Mouse (Mus musculus): Measurements from ENCODE around the gene Gm20696. TPM values are rescaled to one million over a fixed set of nuclear protein-coding genes. Genes with fewer than 3 reads are reported as not detected.

Gene Gm20696
- polyA plus RNA-seq, 1 experiment from 2014 or later = 3.0 TPM

DNA sequence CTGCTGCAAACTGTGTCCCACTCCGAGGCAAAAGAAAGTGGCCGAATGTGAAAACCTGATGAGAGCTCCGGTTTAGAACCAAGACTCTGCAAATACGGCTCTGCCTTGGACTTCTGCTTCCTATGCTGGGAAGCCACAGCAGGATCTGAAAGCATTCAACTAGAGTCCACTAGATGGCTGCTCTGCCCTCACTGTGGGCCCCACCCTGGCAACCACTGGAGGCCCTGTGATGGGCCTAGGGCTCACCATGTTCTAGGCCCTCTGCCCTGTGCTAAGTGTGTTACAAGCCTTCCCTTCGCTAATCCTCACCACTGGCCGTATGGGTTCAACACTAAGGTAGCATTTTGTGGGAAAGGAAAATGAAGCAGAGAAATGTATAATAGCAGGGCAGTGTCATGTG is 164.3 kb downstream of the Gm20696 start:
- H3K27me3 ChIP-seq (replicated peaks) = no peaks in the 10 kb centered on the region
- no peak overlapping the region for H3K27ac ChIP-seq
- H3K4me1 ChIP-seq = peaks cover 32% of the 10 kb centered on the region
- no peak overlapping the region for H3K9ac ChIP-seq
- H3K9me3 ChIP-seq (replicated peaks) = no peaks in the 10 kb centered on the region
- WGBS (ENCODE audit: insufficient replicate concordance) = 77% methylated on average over 6 of the region's 6 CpGs
- no peak overlapping the region for H3K4me2 ChIP-seq
- peaks cover 23% of the 10 kb centered on the region for H3K36me3 ChIP-seq
- ATAC-seq = peak; percentile 32; the same call in 1 of the 2 replicates
- no peak overlapping the region for H3K4me3 ChIP-seq

DNA sequence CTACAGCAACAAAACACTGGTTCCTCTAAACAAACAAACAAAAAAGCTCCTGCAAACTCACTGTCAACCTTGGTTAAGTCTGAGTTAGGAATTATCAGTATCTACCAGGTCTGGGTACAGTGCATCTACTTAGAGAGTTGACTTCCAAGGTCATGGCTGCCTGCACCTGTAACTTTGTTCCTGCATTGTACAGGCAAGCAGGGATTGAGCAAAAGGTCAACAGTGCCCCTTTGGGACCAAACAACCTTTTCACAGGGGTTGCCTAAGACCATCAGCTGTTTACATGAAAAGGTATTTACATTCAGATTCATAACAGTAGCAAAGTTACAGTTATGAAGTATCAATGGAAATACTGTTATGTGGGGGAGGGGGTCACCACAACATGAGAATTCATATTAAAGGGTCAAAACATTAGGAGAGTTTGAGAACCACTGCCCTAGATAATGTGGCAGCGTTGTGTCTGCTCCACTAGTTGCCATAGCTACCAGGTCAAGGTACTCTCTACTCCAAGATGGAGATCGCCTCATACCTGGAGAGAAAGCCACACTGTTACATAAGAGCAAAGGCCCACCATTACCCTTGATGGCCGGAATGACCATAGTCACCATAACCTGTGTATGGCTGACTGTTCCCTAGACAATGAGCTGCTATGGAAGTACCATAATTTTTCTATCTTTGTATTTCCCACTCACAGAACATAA is 165.9 kb downstream of the Gm20696 start:
- 72% methylated on average over 3 of the region's 3 CpGs for WGBS (ENCODE audit: insufficient replicate concordance)
- H3K36me3 ChIP-seq = peaks cover 13% of the 10 kb centered on the region
- H3K9ac ChIP-seq = no peak overlapping the region
- H3K4me1 ChIP-seq = peaks cover 47% of the 10 kb centered on the region
- no peak for ATAC-seq
- H3K9me3 ChIP-seq (replicated peaks) = no peaks in the 10 kb centered on the region
- H3K4me3 ChIP-seq = no peak overlapping the region
- H3K27ac ChIP-seq = no peak overlapping the region
- no peak overlapping the region for H3K4me2 ChIP-seq
- H3K27me3 ChIP-seq (replicated peaks) = no peaks in the 10 kb centered on the region

DNA sequence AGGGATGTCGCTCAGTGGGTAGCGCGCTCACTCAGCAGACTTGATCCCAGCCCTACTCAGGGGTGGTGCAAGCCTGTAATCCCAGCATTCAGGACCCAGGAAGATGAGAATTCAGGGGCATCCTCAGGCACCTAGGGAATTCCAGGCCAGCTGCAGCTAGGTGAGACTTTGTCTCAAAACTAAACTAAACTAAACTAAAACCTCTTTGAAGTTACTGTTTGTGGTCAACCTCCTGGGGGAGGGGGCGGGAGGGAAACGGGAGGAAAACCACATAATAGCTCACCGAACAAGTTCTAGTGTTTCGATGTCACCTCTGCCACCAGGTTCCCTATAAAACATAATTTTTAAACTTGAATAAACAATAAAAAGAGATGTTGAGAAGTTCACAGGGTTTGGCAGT is 168.5 kb downstream of the Gm20696 start:
- 52% methylated on average over 7 of the region's 7 CpGs for WGBS (ENCODE audit: insufficient replicate concordance)
- ATAC-seq = no peak

GRCm38 (mm10) chr6:99496114-99496513 is 170.5 kb downstream of the Gm20696 start:
- no peak overlapping the region for H3K9ac ChIP-seq
- no peaks in the 10 kb centered on the region for H3K9me3 ChIP-seq (replicated peaks)
- WGBS (ENCODE audit: insufficient replicate concordance) = 53% methylated on average over 5 of the region's 5 CpGs
- no peak for ATAC-seq
- H3K4me3 ChIP-seq = no peak overlapping the region
- H3K27ac ChIP-seq = no peak overlapping the region
- H3K4me2 ChIP-seq = no peak overlapping the region
- H3K36me3 ChIP-seq = no peaks in the 10 kb centered on the region
- peaks cover 57% of the 10 kb centered on the region for H3K4me1 ChIP-seq
- no peaks in the 10 kb centered on the region for H3K27me3 ChIP-seq (replicated peaks)

More for the DNA sequence above, 168.5 kb downstream of the Gm20696 start:
- no peak overlapping the region for H3K27ac ChIP-seq
- no peaks in the 10 kb centered on the region for H3K9me3 ChIP-seq (replicated peaks)
- H3K4me2 ChIP-seq = no peak overlapping the region
- H3K36me3 ChIP-seq = no peaks in the 10 kb centered on the region
- H3K27me3 ChIP-seq (replicated peaks) = no peaks in the 10 kb centered on the region
- H3K4me1 ChIP-seq = peaks cover 50% of the 10 kb centered on the region
- H3K4me3 ChIP-seq = no peak overlapping the region
- H3K9ac ChIP-seq = no peak overlapping the region

DNA sequence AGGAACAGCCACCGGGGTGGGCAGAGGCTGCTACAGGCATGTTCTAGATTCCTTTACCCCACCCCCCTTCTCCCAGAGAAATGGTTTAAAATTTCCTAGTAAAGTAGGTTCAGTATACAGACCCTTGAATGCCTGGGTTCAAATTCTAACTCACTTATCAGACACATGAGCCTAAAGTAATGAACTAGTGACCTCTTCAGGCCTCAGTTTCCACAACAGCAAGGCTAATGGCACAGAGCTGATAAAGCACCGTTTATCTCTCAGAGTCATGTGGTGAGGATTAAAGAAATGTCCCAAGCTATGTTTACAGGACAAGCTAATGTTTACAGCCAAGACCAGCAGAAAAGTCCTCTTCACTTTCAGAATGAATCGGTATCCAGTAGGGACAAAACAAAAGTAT is 173.7 kb downstream of the Gm20696 start:
- no peak overlapping the region for H3K4me3 ChIP-seq
- no peaks in the 10 kb centered on the region for H3K36me3 ChIP-seq
- no peaks in the 10 kb centered on the region for H3K9me3 ChIP-seq (replicated peaks)
- H3K27ac ChIP-seq = no peak overlapping the region
- no peak overlapping the region for H3K4me2 ChIP-seq
- WGBS (ENCODE audit: insufficient replicate concordance) = 20% methylated on average over 3 of the region's 3 CpGs
- peaks cover 68% of the 10 kb centered on the region for H3K4me1 ChIP-seq
- ATAC-seq = peak; percentile 66
- H3K9ac ChIP-seq = no peak overlapping the region
- no peaks in the 10 kb centered on the region for H3K27me3 ChIP-seq (replicated peaks)

- Histone ChIP-seq H3K27ac (no peak overlapping the region), H3K4me3 (no peak overlapping the region), H3K36me3 (no peaks in the 10 kb centered on the region), H3K27me3 (replicated peaks) (no peaks in the 10 kb centered on the region), H3K4me1 (peaks cover 62% of the 10 kb centered on the region), H3K4me2 (no peak overlapping the region), H3K9ac (no peak overlapping the region), H3K9me3 (replicated peaks) (no peaks in the 10 kb centered on the region)
- no peak for ATAC-seq
- 67% methylated on average over 6 of the region's 6 CpGs for WGBS (ENCODE audit: insufficient replicate concordance)
These were observed 174.5 kb downstream of the Gm20696 start for GRCm38 (mm10) chr6:99491979-99492544.

- Histone ChIP-seq H3K27ac (no peak overlapping the region), H3K9me3 (replicated peaks) (no peaks in the 10 kb centered on the region), H3K9ac (no peak overlapping the region), H3K4me1 (peaks cover 54% of the 10 kb centered on the region), H3K4me2 (no peak overlapping the region), H3K4me3 (no peak overlapping the region), H3K27me3 (replicated peaks) (no peaks in the 10 kb centered on the region), H3K36me3 (no peaks in the 10 kb centered on the region)
- WGBS (ENCODE audit: insufficient replicate concordance) = 73% methylated on average over 3 of the region's 3 CpGs
- ATAC-seq = no peak
These were observed 175.5 kb downstream of the Gm20696 start for GRCm38 (mm10) chr6:99491146-99491545.

DNA sequence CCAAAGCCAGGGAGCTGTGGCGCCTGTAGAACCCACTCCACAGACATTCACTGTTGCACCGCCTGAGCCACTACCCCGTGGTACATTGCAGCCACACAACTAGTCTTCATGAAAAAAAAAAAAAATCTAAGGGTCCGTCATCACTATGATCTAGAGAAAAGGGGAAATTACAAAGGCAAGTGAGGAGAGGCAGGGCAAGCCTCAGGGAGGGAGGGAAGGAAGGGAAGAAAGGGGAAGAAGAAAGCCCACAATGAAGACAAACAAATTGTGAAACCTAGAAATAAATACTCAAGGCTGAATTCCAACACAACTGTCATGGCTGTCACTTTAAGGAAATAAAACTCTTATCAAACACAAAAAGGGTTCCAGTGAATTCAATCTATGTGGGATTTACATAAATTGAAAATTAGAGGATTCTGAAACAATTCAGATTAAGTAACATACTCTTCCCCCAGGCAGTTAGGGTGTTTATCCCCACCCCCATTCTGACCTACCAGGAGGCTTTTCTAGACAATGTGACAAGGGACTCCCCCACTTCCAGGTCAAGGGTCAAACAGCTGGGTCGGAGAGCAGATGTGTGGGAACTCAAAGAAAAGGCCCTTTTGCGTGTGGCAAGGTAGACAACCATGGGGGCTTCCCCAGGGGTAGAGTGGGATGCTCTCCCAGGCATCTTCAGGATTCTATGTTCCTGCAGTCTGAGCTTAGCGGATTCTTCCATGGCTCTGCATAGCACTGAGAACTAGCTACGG is 176.5 kb downstream of the Gm20696 start:
- Histone ChIP-seq H3K27me3 (replicated peaks) (no peaks in the 10 kb centered on the region), H3K27ac (no peak overlapping the region), H3K4me3 (no peak overlapping the region), H3K4me2 (no peak overlapping the region), H3K4me1 (peaks cover 57% of the 10 kb centered on the region), H3K9ac (no peak overlapping the region), H3K36me3 (no peaks in the 10 kb centered on the region), H3K9me3 (replicated peaks) (no peaks in the 10 kb centered on the region)
- WGBS (ENCODE audit: insufficient replicate concordance) = 47% methylated on average over 8 of the region's 8 CpGs
- ATAC-seq = no peak

DNA sequence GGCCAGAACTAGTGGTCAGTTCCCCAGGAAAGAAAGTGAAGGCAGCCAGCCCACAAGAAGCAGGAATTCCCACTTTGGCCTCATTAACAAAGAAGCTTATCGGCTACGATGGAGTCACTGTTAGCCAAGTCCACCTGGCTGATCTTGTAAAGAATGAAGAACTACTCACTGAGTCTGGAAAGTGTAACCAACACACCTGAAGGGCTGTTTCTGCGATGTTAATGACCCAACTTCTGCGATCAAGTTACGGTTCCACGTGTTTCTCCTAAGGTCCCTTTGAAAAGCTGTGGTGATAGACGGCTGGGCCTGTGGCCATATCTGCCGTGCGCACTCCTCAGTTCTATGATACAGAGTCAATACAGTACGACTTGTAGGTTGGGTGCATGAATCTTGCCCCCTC is 177.2 kb downstream of the Gm20696 start:
- H3K27ac ChIP-seq = no peak overlapping the region
- peaks cover 61% of the 10 kb centered on the region for H3K4me1 ChIP-seq
- H3K9me3 ChIP-seq (replicated peaks) = no peaks in the 10 kb centered on the region
- H3K4me3 ChIP-seq = no peak overlapping the region
- H3K9ac ChIP-seq = no peak overlapping the region
- no peaks in the 10 kb centered on the region for H3K36me3 ChIP-seq
- no peak overlapping the region for H3K4me2 ChIP-seq
- H3K27me3 ChIP-seq (replicated peaks) = no peaks in the 10 kb centered on the region
- 62% methylated on average over 10 of the region's 10 CpGs for WGBS (ENCODE audit: insufficient replicate concordance)
- no peak for ATAC-seq

GRCm38 (mm10) chr6:99485884-99486640 is 180.5 kb downstream of the Gm20696 start:
- Histone ChIP-seq H3K36me3 (no peaks in the 10 kb centered on the region), H3K9ac (no peak overlapping the region), H3K4me1 (peaks cover 37% of the 10 kb centered on the region), H3K27me3 (replicated peaks) (no peaks in the 10 kb centered on the region), H3K27ac (peak overlapping the region; percentile 75; the same call in 1 of the 2 replicates), H3K9me3 (replicated peaks) (no peaks in the 10 kb centered on the region), H3K4me2 (no peak overlapping the region), H3K4me3 (no peak overlapping the region)
- 54% methylated on average over 12 of the region's 12 CpGs for WGBS (ENCODE audit: insufficient replicate concordance)
- 0 out of 2 replicates have a peak, but pooled peaks have one; percentile 13 for ATAC-seq

DNA sequence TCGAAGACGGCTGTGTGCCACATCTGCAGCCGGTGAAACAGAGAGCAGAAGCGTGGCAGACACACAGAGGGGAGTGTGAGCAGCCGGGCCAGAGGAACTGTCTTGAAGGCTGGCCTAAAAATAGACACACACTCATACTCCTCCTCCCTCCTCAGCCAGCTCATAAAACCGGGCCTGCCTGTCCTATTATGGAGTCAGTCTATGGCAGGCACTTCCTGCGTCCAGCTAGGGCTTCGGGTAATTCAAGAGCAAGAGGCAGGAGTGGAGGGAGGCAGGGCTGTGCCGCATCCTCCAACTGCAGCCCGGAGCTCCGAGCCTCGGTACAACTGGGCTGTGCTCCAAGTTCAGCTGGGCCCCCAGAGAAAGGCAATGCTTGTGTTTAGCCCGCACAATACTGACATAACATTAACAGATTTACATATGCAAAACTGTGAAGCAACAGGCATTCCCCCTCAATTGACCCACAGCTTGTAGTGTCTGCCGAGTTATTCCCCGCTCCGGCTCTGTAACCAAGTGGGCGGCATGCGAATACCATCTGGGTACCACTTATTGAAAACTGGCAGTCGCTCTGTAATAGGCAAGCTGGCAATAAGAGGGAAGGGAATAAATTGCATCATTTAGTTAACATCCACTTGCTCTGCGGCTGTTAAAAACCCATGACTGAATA is 181.2 kb downstream of the Gm20696 start:
- H3K4me1 ChIP-seq = peaks cover 30% of the 10 kb centered on the region
- no peak overlapping the region for H3K9ac ChIP-seq
- ATAC-seq = peak; percentile 74
- H3K4me2 ChIP-seq = peak overlapping the region; percentile 38
- 38% methylated on average over 20 of the region's 20 CpGs for WGBS (ENCODE audit: insufficient replicate concordance)
- peak overlapping the region; percentile 75 for H3K27ac ChIP-seq
- H3K36me3 ChIP-seq = no peaks in the 10 kb centered on the region
- no peak overlapping the region for H3K4me3 ChIP-seq
- no peaks in the 10 kb centered on the region; the same call in 1 of the 2 replicates for H3K9me3 ChIP-seq (replicated peaks)
- H3K27me3 ChIP-seq (replicated peaks) = no peaks in the 10 kb centered on the region

Measured in liver, embryonic 12.5 days (tissue).